Mouse (Mus musculus) kidney, postnatal 4 days (tissue): ENCODE data around the gene Ddx3x.
A peak's percentile ranks its signal among the peaks of the same experiment; 100 is the strongest.
"Not testable (repeated sequence)": the region's sequence is repeated elsewhere in the genome, so short reads cannot be mapped to it uniquely, and the experiment has no call there.

Experiments
- DNase-seq, 2 experiments: peaks; one replicate each; pipeline ENCODE4 v3.0.0; 2021; ENCODE audit warnings: mixed read lengths in 2 of 2

The Ddx3x gene

DNA sequence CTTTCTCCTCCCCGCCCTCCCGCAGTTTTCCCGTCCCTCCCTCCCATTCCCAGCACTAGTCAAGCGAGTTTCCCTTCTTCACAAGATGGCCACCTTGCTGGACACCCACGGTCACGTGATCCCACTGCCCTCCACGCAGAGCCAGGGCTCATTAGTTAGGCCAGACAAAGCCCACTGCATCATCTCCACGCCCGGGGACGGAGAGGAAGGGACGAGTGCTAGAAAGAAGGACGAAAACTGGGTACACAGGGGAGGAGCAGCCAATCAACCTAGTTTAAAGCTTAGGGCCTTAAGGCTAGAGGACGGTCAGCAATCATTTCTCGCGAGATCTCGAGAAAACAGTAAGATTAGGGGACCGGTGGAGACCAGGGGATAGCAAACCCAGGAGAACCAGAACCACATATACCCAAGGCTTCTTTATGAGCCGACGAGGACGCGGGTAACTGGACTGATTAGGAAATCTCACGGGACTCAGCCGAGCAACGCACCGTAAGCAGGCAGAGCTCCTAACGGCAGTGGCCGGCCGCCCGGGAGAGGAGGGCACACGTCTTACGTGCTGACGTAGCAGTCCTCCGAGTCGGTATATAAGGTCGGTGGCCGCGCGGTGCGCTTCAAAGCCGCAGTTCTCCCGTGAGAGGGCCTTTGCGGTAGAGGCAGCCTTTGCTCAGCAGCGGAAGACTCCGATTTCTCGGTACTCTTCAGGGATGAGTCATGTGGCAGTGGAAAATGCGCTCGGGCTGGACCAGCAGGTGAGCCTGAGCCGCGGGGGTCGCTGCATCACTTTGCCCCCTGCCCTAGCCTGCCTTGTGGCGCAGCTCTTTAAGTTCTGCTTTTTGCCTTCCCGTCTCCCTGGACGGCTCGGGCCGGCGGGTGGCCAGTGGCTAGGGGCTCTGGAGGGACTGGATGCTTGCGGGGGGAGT, at the start of gene Ddx3x:
Ddx3x (plus strand) TSS at position 562 of the 920 bp plus-strand sequence.
- DNase-seq: peak; percentile 89 to 97

DNA sequence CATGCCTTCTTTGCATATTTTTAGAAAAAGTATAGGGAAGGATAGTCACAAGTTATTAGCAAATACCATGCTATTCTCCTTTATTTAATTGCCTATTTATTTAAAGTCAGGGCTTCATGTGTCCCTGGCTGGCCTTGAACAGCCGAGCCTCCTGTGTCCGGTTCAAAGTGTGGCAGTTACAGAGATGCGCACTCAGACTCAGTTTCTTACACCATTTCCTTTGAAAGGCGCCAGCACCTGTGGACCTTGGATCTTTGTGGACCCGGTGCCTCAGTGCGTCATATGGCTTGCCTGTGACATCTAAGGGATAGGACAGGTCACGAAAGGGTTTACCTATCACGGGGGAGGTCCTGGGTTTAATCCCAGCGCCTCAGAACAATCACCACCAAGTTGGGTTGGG, 49.5 kb upstream of the Ddx3x start:
- no peak for DNase-seq

DNA sequence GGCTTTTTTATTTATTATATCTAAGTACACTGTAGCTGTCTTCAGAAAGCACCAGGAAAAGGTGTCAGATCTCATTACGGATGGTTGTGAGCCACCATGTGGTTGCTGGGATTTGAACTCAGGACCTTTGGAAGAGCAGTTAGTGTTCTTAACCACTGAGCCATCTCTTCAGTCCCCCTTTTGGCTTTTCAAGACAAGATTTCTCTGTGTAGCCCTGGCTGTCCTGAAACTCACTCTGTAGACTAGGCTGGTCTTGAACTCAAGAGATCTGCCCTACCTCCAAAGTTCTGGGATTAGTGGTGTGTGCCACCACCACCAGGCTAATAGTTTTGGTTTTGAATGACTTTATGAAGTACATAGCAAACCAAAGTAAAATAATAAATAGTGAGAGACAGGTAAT, 47.9 kb upstream of the Ddx3x start:
- DNase-seq: not testable (repeated sequence)

GRCm38 (mm10) chrX:13233631-13234030, 47.1 kb upstream of the Ddx3x start:
- no peak for DNase-seq

DNA sequence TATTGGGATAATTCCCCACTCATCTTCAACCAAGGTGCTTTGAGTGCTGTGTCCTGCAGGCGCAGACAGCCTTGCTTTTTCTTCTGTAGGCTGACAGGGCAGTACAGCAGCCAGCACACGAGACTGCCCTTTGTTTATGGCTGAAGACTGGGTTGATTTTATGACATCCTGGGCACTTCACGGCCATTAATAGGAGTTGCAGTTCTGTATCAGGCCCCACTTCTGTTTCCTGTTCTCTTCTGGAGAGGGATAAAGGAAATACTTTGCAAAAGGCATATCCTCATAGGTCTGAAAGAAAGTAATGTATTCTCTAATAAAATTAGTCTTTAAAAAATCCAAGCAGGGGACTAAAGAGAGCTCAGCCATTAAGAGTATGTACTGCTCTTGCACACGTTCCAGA, 46.1 kb upstream of the Ddx3x start:
- DNase-seq: no peak

DNA sequence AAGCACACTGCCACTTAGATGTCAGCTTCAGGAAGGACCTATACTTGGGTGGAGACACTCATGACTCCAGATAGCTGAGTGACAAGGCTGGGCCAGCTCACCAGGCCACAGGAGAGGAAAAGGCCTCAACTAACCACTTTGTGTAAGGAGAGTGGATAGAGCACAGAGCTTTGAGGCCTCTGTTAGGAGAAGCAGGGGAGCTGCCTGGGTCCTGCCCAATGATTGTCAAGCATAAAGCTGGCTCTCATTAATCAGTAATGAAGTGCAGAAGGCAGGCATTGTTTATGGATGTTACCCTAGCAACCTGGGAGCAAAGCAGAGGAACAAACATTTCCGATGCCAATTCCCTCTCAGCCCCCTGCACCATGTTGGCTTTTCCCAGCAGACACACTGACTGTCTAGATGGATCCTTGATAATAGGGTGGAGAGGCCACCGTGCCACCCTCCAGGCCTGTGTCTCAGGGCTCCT, 44.6 kb upstream of the Ddx3x start:
- peak; percentile 9 to 32 for DNase-seq

DNA sequence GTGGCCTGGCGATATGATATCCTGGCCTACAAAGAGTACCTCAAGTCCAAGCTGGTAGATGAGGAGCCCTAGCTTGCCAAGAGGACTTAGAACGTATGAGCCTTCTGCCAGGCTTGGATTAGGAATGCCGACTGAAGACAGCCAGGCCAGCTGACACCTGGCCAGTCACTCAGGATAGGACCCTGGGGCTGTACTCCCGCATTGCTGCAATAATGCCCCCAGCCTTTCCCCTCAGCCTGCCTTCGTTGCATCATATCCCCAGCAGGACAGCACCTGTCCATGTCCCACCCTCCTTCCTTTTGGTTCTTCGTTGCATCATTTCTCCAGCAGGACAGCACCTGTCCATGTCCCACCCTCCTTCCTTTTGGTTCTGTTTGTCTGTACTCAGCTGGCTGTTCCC, 41.3 kb upstream of the Ddx3x start:
- no peak for DNase-seq

GRCm38 (mm10) chrX:13240646-13241425, 39.9 kb upstream of the Ddx3x start:
- peak in 1 of 2 experiments; percentile 15 for DNase-seq

GRCm38 (mm10) chrX:13241426-13242319, 39.1 kb upstream of the Ddx3x start:
- DNase-seq: peak; percentile 28 to 62

DNA sequence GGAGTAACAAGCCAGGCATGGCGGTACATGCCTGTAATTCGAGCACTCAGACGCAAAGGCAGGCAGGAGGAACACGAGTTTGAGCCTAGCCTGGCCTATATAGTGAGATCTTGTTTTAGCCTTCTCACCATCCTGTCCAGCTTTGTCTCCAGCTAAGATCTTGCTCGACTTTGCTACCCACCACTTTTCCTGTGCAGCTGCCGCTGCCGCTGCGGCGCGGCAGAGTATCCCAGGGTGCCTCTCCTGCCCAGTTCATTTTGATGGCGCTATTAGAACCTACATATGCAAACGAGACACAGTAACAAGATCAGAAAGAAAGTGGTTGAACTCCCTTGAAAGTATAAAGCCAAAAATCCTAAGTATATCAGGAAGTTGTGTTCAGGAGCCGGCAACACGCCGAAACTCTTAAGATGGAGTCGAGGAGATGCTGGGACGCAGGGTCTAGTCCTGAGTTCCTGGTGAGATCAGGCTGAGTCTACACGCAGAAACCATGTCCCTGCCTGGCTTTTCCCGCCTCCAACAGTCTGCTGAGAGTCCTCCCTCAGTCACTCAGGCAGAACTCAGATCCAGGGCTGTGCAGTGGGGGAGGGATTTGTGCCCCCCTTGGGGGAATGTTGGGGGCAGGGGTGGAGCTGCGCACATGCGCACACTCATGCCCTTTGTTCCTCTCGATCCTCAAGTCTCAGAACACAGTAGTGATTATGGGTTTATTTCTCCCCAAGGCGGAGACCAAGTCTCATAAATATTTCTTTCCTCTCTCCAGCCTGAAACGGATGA, 38.3 kb upstream of the Ddx3x start:
- DNase-seq: peak; percentile 84 to 92

DNA sequence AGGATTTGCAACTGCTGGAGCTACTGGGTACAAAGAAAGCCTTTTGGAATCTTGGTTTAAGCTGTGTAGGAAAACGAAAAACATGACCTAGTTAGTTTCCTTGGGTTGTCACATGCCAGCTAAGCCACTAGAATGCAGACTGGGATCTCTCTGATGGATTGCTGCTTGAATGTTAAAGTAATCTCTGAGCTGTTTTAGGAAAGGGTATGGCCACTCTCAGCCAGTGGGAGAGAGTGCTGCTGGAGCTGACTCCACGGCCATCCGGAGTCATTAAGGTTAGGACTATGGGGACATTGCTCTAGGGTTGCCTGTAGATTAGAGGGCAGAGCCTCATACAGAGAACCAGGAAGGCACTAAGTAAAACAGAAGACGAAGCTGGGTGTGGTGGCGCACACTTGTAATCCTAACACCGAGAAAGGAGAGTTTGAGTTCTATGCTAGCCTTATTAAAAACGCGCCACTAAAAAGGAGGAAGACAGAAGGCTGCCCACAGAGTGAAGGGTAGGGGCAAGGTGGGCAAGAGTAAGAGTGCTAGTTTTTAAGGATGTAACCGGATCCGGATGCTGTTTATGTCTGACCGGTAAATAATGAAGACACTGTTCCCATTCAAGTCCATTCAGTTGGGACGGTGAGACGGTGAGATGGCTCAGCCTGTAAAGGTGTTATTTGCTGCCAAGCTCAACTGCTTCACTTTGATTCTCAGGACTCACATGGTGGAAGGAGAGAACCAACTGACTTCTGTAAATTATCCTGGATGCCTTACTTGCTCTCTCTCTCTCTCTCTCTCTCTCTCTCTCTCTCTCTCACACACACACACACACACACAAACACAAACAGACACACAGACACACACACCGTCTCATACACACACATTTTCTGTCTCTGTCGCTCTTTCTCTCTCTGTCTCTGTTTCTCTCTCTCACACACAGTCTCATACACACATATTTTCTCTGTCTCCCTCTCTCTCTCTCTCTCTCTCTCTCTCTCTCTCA, 37.3 kb upstream of the Ddx3x start:
- DNase-seq: peak; percentile 20 to 56

DNA sequence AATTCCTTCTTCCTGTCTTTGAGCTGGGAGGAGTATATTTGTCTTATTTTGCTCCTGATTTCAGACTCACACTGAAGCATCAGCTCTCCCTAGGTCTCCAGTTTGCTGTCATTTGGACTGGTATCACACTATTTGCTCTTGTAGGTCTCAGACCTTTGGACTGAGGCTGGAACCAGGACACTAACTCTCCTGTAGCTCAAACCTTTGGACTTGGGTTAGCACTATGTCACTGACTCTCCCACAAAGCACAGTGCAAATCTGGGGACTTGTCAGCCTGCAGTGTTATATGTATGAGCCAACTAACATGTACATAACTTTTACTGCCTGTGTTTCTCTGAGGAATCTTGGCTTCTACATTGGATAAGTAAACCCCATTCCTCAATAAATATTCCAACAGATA, 36.2 kb upstream of the Ddx3x start:
- peak in 1 of 2 experiments; percentile 12 for DNase-seq

DNA sequence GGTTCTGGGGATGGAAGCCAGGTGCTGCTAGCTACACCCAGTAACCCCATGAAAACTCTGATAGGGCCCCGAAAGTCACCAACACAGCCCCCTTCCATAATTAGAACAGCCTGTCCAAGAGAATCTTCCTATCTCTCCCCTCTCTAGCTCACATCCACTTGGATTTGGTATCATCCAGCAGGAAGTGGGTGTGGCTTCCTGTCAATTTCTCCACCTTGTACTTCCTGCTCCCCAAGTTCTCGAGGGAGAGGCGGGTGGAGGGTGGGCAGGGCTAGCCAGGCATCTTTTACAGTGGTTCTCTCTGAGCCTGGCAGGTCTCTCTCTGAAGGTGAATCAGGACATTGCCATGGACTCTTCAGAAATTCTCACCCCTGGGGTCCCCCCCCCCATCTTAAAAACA, 35.7 kb upstream of the Ddx3x start:
- DNase-seq: peak; percentile 38 to 61

GRCm38 (mm10) chrX:13251683-13252082, 29.1 kb upstream of the Ddx3x start:
- no peak for DNase-seq

- no peak for DNase-seq
Observed at GRCm38 (mm10) chrX:13254273-13254672, 26.5 kb upstream of the Ddx3x start.

DNA sequence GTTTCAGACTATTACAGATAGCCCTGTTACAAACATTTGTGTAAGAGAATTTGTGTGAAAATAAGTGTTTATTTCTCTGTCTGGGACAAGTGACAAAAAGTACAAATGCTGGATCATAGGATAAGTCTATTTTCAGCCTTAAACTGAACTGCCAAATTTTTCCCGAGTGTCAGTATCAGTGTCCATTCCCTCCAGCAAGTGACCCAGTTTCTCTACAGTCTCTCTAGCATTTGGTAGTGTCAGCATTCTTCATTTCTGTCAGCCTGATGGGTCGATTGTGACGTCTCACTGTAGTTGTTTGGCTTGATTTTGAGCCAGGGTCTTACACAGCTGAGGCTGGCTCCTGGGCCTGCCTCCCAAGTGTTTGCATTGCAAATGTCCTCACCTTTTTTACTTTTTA, 17.4 kb upstream of the Ddx3x start:
- no peak for DNase-seq

- no peak for DNase-seq
Observed at GRCm38 (mm10) chrX:13275519-13276137, 5.1 kb upstream of the Ddx3x start.

DNA sequence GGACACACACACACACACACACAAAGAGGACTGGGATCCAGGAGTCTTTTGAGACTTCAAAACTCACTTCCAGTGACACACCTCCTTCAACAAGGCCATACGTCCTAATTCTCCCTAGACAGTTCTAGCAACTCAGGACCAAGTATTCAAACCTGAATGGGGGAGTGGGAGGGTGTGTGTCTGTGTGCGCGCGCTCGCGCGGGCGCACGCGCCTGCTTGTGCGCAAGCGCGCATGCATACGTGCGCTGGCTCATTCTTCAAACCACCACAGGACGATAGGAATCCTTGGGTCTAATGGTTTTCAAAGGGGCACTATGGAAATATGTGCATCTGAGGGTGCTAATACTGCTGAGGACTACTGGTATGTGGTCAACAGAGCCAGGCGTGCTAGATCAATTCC, 1.8 kb upstream of the Ddx3x start:
- DNase-seq: no peak

GRCm38 (mm10) chrX:13280037-13280408, 747 bp upstream of the Ddx3x start:
- DNase-seq: peak in 1 of 2 experiments; percentile 57
